Mouse (Mus musculus) limb, embryonic 12.5 days (tissue): ENCODE data around the gene Ehd4. TPM values are rescaled to one million over a fixed set of nuclear protein-coding genes. Genes with fewer than 3 reads are reported as not detected.
A peak's percentile ranks its signal among the peaks of the same experiment; 100 is the strongest.

Source experiments
- ATAC-seq: fragments of 200-750 bp; cut with Nextera tagmentation; 2 replicates; pipeline ENCODE4 v1.8.0; 2017; ENCODE audit warnings: low read depth, moderate TSS enrichment; ENCODE audit not compliant: insufficient number of reproducible peaks, insufficient read depth, low FRiP score, low TSS enrichment
- H3K27ac ChIP-seq: fragments of 300-500 bp; sonication (generic); 2 replicates; pipeline ENCODE4 v1.5.1; 2016; ENCODE audit warnings: mild to moderate bottlenecking, moderate library complexity
- H3K27me3 ChIP-seq: fragments of 300-500 bp; sonication (generic); 2 replicates; pipeline ENCODE4 v1.6.1; 2016; ENCODE audit warnings: mild to moderate bottlenecking, moderate library complexity
- H3K36me3 ChIP-seq: fragments of 300-500 bp; sonication (generic); 2 replicates; pipeline ENCODE4 v1.6.1; 2016; ENCODE audit warnings: mild to moderate bottlenecking, moderate library complexity
- H3K4me1 ChIP-seq: fragments of 300-500 bp; sonication (generic); replicated peaks from 2 replicates; pipeline ENCODE4 v1.6.1; 2016
- H3K4me2 ChIP-seq: fragments of 300-500 bp; sonication (generic); 2 replicates; pipeline ENCODE4 v1.6.1; 2016; ENCODE audit warnings: mild to moderate bottlenecking, moderate library complexity
- H3K4me3 ChIP-seq: fragments of 300-500 bp; sonication (generic); replicated peaks from 2 replicates; pipeline ENCODE4 v1.5.1; 2016; ENCODE audit warnings: mild to moderate bottlenecking
- H3K9ac ChIP-seq: fragments of 300-500 bp; sonication (generic); replicated peaks from 2 replicates; pipeline ENCODE4 v1.6.1; 2016; ENCODE audit warnings: mild to moderate bottlenecking, moderate library complexity
- H3K9me3 ChIP-seq: fragments of 300-500 bp; sonication (generic); 2 replicates; pipeline ENCODE4 v1.6.1; 2016; ENCODE audit warnings: mild to moderate bottlenecking, moderate library complexity
- WGBS: fragments of 180-500 bp; shearing (Covaris S2); methylation state at CpG from one replicate; pipeline ENCODE4 v1.1.7; 2016; 5-methylcytosine and 5-hydroxymethylcytosine counted together
- polyA plus RNA-seq: library from polyadenylated mRNA; unstranded; fragments of >200 nt; fragmentation: Nextera tagmentation; extraction: Ambion mirVana; gene quantifications from 2 replicates; pipeline ENCODE4 v1.2.1, GENCODE M21; 2016

Ehd4 gene
- polyA plus RNA-seq, 1 experiment from 2014 or later: 28.2 TPM

GRCm38 (mm10) chr2:120074096-120074495 lies 80.3 kb downstream of the Ehd4 start:
- Histone ChIP-seq H3K9me3 (no peaks in the 10 kb centered on the region), H3K9ac (no peak overlapping the region), H3K27ac (no peak overlapping the region), H3K4me1 (peaks cover 13% of the 10 kb centered on the region; the same call in 1 of the 2 replicates), H3K36me3 (no peaks in the 10 kb centered on the region), H3K27me3 (peaks cover 42% of the 10 kb centered on the region), H3K4me3 (no peak overlapping the region), H3K4me2 (no peak overlapping the region)
- ATAC-seq: no peak
- WGBS: 86% methylated on average over 4 of the region's 4 CpGs

GRCm38 (mm10) chr2:120069466-120069990 lies 84.9 kb downstream of the Ehd4 start:
- no peak overlapping the region for H3K4me2 ChIP-seq

GRCm38 (mm10) chr2:120068555-120069465 lies 85.6 kb downstream of the Ehd4 start:
- 0 out of 2 replicates have a peak overlapping the region, but pooled peaks have one; percentile 12 for H3K27ac ChIP-seq
- no peaks in the 10 kb centered on the region for H3K9me3 ChIP-seq
- ATAC-seq: peak; percentile 80
- WGBS: 39% methylated on average over 16 of the region's 16 CpGs
- H3K4me2 ChIP-seq: no peak overlapping the region
- H3K36me3 ChIP-seq: no peaks in the 10 kb centered on the region
- no peak overlapping the region for H3K4me3 ChIP-seq
- H3K4me1 ChIP-seq: peaks cover 12% of the 10 kb centered on the region; the same call in 1 of the 2 replicates
- peaks cover 5% of the 10 kb centered on the region; the same call in 1 of the 2 replicates for H3K27me3 ChIP-seq
- H3K9ac ChIP-seq: 0 out of 2 replicates have a peak overlapping the region, but pooled peaks have one; percentile 12

More at GRCm38 (mm10) chr2:120069466-120069990, 84.9 kb downstream of the Ehd4 start:
- no peak overlapping the region for H3K9ac ChIP-seq
- H3K9me3 ChIP-seq: no peaks in the 10 kb centered on the region
- H3K27me3 ChIP-seq: peaks cover 11% of the 10 kb centered on the region
- peaks cover 12% of the 10 kb centered on the region; the same call in 1 of the 2 replicates for H3K4me1 ChIP-seq
- no peak overlapping the region for H3K4me3 ChIP-seq
- peak; percentile 76 for ATAC-seq
- whole genome bisulfite sequencing: 63% methylated on average over 8 of the region's 8 CpGs
- H3K36me3 ChIP-seq: no peaks in the 10 kb centered on the region
- H3K27ac ChIP-seq: no peak overlapping the region

- H3K9ac ChIP-seq: no peak overlapping the region
- ATAC-seq: no peak
- WGBS: 84% methylated on average over 3 of the region's 3 CpGs
Measured at GRCm38 (mm10) chr2:120066224-120066623, 88.2 kb downstream of the Ehd4 start.

GRCm38 (mm10) chr2:120065243-120065642 lies 89.2 kb downstream of the Ehd4 start:
- no peak for ATAC-seq
- WGBS: 88% methylated on average over 10 of the region's 10 CpGs

More at GRCm38 (mm10) chr2:120066224-120066623, 88.2 kb downstream of the Ehd4 start:
- Histone ChIP-seq H3K4me1 (peaks cover 15% of the 10 kb centered on the region; the same call in 1 of the 2 replicates), H3K27me3 (0 out of 2 replicates have a peak, but pooled peaks cover 5% of the 10 kb centered on the region), H3K9me3 (no peaks in the 10 kb centered on the region), H3K4me2 (no peak overlapping the region), H3K36me3 (no peaks in the 10 kb centered on the region), H3K4me3 (no peak overlapping the region), H3K27ac (no peak overlapping the region)

GRCm38 (mm10) chr2:120064639-120065038 lies 89.8 kb downstream of the Ehd4 start:
- no peaks in the 10 kb centered on the region for H3K36me3 ChIP-seq
- no peak overlapping the region for H3K27ac ChIP-seq
- WGBS: 81% methylated on average over 6 of the region's 6 CpGs

More at GRCm38 (mm10) chr2:120065243-120065642, 89.2 kb downstream of the Ehd4 start:
- H3K36me3 ChIP-seq: no peaks in the 10 kb centered on the region
- no peak overlapping the region for H3K4me2 ChIP-seq
- H3K9me3 ChIP-seq: no peaks in the 10 kb centered on the region
- H3K27ac ChIP-seq: no peak overlapping the region
- H3K4me1 ChIP-seq: peaks cover 20% of the 10 kb centered on the region; the same call in 1 of the 2 replicates
- 0 out of 2 replicates have a peak, but pooled peaks cover 5% of the 10 kb centered on the region for H3K27me3 ChIP-seq
- H3K4me3 ChIP-seq: no peak overlapping the region
- no peak overlapping the region for H3K9ac ChIP-seq

GRCm38 (mm10) chr2:120062248-120062647 lies 92.2 kb downstream of the Ehd4 start:
- Histone ChIP-seq H3K36me3 (no peaks in the 10 kb centered on the region), H3K27me3 (no peaks in the 10 kb centered on the region), H3K4me2 (no peak overlapping the region), H3K9ac (no peak overlapping the region), H3K4me1 (peaks cover 12% of the 10 kb centered on the region), H3K4me3 (no peak overlapping the region), H3K9me3 (no peaks in the 10 kb centered on the region), H3K27ac (no peak overlapping the region)
- ATAC-seq: no peak
- WGBS: 85% methylated on average over 8 of the region's 8 CpGs

More at GRCm38 (mm10) chr2:120064639-120065038, 89.8 kb downstream of the Ehd4 start:
- Histone ChIP-seq H3K4me1 (peaks cover 24% of the 10 kb centered on the region), H3K9ac (no peak overlapping the region), H3K27me3 (0 out of 2 replicates have a peak, but pooled peaks cover 3% of the 10 kb centered on the region), H3K4me3 (no peak overlapping the region), H3K9me3 (no peaks in the 10 kb centered on the region), H3K4me2 (no peak overlapping the region)
- ATAC-seq: no peak

- 72% methylated on average over 9 of the region's 9 CpGs for WGBS
- H3K9me3 ChIP-seq: no peaks in the 10 kb centered on the region
- no peaks in the 10 kb centered on the region for H3K27me3 ChIP-seq
- no peak overlapping the region for H3K4me2 ChIP-seq
- no peak overlapping the region for H3K4me3 ChIP-seq
- no peak overlapping the region for H3K9ac ChIP-seq
- ATAC-seq: no peak
- H3K27ac ChIP-seq: no peak overlapping the region
- peaks cover 12% of the 10 kb centered on the region for H3K4me1 ChIP-seq
- H3K36me3 ChIP-seq: no peaks in the 10 kb centered on the region
Measured at GRCm38 (mm10) chr2:120060651-120061050, 93.8 kb downstream of the Ehd4 start.

- no peak overlapping the region for H3K27ac ChIP-seq
- H3K27me3 ChIP-seq: no peaks in the 10 kb centered on the region
- WGBS: 64% methylated on average over 6 of the region's 6 CpGs
- no peak overlapping the region for H3K4me2 ChIP-seq
- H3K4me3 ChIP-seq: no peak overlapping the region
- no peak overlapping the region for H3K9ac ChIP-seq
- H3K4me1 ChIP-seq: peaks cover 12% of the 10 kb centered on the region
- H3K36me3 ChIP-seq: no peaks in the 10 kb centered on the region
- no peak for ATAC-seq
- no peaks in the 10 kb centered on the region for H3K9me3 ChIP-seq
Measured at GRCm38 (mm10) chr2:120060190-120060589, 94.2 kb downstream of the Ehd4 start.

- WGBS: 87% methylated on average over 3 of the region's 3 CpGs
- no peak overlapping the region for H3K27ac ChIP-seq
- no peaks in the 10 kb centered on the region for H3K27me3 ChIP-seq
- peaks cover 12% of the 10 kb centered on the region for H3K4me1 ChIP-seq
- no peaks in the 10 kb centered on the region for H3K9me3 ChIP-seq
- H3K4me3 ChIP-seq: no peak overlapping the region
- no peak overlapping the region for H3K9ac ChIP-seq
- H3K36me3 ChIP-seq: no peaks in the 10 kb centered on the region
- no peak for ATAC-seq
- no peak overlapping the region for H3K4me2 ChIP-seq
Measured at GRCm38 (mm10) chr2:120059466-120059865, 94.9 kb downstream of the Ehd4 start.

GRCm38 (mm10) chr2:120058818-120059217 lies 95.6 kb downstream of the Ehd4 start:
- WGBS: 84% methylated on average over 4 of the region's 4 CpGs
- H3K9me3 ChIP-seq: no peaks in the 10 kb centered on the region
- no peak overlapping the region for H3K4me3 ChIP-seq
- H3K27me3 ChIP-seq: no peaks in the 10 kb centered on the region
- ATAC-seq: no peak
- H3K4me1 ChIP-seq: peaks cover 12% of the 10 kb centered on the region
- no peak overlapping the region for H3K9ac ChIP-seq
- H3K27ac ChIP-seq: no peak overlapping the region
- no peaks in the 10 kb centered on the region for H3K36me3 ChIP-seq
- no peak overlapping the region for H3K4me2 ChIP-seq
